Mouse (Mus musculus): ENCODE measurements around the gene Macrod2.

DNA sequence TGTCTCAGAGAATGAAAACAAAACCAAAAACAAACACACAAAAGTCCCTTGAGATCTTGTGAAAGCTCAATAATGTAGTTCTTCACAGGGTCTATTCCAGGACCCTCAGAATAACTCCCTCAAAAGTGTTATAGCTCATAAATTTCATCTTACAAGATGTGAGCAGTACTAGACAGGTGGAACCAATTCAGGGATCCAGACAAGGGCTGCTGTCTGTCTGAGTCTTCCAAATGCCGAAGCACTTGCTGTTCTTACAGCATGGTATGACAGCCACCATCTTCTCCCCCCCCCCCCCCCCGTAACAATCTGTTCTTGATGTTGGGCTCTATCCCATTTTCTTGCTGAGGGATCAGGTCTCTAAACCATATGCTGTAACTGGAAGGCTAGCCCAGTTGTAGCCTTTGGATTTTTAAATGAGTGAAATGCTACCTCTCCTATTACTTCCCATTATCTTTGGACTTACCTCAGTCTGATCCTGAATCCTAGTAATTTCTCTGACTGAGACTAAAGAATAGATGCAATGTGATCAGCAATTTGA is 1468.6 kb downstream of the Macrod2 start:
- TF ChIP-seq GATA1 (IDR thresholded peaks at IDR 0.05; ENCODE audit: borderline replicate concordance, low read length): no peak
- TF ChIP-seq FLI1 (IDR thresholded peaks at IDR 0.05; ENCODE audit: low read length): no peak

Measured in megakaryocyte, embryonic 14.5 days (primary cell).